Mouse (Mus musculus) retina, embryonic 14.5 days (tissue): ENCODE measurements at regions not wholly inside any gene's neighbourhood (a gene's known extent, or its start where the extent isn't known, plus 50 kb on each side); places are given as distances from the start of the nearest gene placed in this dataset.

ENCODE experiments used
- DNase-seq: peaks from one replicate; pipeline ENCODE4 v3.0.0-alpha.2; 2015; ENCODE audit warnings: low spot score

- no peak for DNase-seq
Observed at GRCm38 (mm10) chr7:137748936-137749335, 311.5 kb downstream of the Glrx3 start.

GRCm38 (mm10) chr7:137750741-137751140 is 313.3 kb downstream of the Glrx3 start:
- no peak for DNase-seq

DNA sequence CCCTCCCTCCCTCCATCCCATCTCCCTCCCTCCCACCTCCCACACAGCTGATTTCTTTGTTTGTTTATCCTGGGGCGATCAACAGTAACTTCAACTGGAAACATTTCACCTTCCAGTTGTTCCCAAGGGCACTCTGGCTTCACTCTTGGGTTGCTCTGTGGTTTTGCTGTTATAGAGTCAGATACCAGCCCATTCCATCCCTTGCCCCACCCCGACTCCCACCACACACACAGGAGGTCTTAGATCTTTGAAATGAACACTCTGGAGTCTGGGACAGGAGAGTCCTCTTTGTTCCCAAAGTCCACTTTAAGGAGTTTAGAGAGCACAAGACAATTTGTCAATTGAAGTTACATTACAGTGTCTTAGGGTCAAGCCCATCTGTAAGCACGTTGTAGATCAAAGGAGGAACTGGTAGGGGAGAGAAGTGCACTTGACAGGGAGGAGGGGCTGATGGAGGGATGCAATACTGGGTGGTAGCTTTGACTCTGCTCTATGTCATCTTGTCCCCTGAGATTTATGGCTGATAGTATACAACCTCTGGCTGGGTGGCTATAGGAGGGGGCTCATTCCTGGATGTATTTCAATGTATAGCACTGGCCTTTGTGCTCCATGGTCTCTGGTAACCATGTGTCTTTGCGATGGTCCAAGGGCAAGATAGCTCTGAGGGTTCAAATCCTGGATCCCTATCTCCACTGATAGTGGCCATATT is 313.9 kb downstream of the Glrx3 start:
- no peak for DNase-seq

GRCm38 (mm10) chr7:137765961-137766360 is 328.5 kb downstream of the Glrx3 start:
- DNase-seq = no peak

DNA sequence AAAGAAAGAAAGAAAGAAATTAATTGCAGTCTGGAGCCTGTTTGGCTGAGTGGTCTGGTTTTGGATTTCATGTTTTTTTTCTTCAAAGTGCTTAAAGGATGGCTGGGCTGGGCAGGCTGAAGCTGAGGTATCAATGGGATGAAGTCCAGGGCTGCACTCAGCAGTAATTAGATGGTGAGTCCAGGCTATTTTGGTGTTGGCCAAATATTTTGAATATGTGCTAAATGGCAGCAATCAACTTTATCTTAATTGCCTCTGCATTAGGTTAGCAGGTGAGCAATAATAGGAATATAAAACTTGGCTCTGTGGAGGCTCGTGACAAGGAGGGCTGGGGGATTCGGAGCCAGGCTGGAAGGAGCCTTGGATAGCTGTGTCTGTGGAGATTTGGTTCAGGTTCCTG is 329.3 kb downstream of the Glrx3 start:
- DNase-seq = no peak

DNA sequence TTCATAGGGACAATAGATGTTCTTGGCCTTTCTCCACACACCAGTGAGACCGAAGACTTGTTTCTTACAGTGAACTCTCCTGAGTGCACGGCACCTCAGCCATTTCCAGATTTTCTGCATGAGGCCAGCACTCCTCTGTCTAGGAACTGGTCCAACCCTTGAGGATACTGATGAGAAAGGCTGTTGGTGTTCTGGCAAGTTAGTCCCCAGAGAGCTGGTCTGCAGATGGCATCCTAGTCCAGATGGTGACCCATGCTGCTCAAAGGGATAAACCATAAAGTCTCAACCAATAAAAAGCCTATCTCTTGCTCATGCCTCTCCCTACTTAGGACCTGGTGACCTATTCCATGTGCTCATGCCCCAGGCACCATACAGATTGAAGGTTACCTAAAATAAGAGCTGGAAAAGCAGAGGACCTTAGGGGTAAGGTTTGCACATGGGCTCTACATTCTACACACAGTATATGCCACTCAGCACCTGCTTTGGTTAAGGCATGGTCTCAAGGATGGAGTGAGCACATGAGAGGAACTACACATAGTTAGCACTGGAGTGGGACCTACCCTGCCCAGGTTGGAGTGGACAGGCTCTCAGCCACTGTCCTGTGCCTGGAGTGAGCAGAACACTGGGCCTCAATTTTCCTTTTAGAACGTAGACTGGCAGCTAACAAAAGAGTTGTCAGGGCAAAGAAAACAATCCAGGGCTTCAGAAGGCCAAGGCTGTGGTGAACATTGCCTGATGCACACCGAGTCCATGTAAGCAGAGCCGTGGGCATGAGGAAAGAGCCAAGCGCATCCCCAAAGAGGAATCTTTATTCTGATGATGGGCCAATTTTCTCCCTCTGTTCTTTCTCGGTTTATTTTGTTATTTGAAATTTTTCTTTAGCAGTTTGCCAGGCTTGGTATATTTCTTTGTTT is 335.9 kb downstream of the Glrx3 start:
- DNase-seq = no peak

- DNase-seq = no peak
Observed at GRCm38 (mm10) chr7:137773965-137774310, 336.5 kb downstream of the Glrx3 start.

DNA sequence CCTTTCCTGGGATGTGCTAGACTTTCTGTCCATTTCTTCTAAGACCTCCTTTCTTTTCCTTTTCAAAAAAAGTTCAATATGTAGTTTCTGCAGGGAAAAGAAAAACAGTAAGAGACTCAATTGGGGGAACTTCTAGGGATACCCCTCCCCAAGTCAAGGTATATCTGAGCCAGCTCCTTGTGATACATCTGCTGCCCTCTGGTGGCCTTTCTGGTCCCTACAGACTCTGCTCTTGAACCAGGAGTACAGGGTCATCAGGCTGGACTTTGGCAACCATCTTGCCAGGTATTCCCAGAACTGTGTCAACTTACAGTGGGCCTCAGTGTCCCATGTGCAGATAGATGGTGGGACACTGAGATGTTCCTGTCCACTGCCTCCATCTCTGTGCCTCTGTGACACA is 346.5 kb downstream of the Glrx3 start:
- DNase-seq = peak; percentile 79

- peak; percentile 21 for DNase-seq
Observed at GRCm38 (mm10) chr7:137805361-137805760, 367.9 kb downstream of the Glrx3 start.

DNA sequence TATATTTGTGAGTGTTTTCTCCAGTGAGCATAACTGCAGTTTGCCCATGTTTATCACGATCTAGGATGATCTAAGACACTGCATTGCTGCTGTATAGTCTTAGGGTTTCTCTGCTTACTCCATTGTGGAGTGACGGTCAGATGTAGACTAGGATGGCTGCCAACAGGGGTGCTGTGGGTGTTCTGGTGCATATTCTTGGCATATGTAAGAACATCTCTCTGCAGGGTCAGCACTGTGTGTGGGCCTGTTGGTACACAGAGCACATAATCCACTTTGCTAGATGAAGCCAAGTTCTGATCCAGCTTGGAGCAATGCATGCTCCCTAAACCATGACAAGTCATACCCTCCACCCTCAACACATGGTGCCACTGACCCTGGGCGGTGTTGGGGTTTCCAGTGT is 375.4 kb downstream of the Glrx3 start:
- DNase-seq = no peak

GRCm38 (mm10) chr7:137840520-137840919 is 403.1 kb downstream of the Glrx3 start:
- DNase-seq = no peak

DNA sequence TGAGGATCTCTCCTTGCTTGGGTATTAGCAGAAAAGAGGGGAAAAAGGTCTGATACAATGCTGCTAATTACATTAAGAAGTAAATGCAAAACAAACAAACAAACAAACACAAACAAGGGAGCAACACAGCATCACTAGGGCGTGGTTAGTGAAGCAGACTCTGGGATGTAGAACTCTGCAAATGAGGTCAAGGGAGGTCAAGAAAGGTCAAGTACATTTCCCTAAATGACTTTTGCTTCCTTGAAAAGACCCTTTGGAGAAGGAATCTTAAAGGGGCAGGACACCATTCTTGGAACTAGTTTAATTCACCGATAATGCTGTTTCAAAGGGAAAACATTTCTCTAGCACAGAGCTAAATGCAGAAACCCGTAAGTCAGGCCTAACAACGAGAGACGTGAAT is 403.6 kb downstream of the Glrx3 start:
- no peak for DNase-seq

- DNase-seq = no peak
Observed at GRCm38 (mm10) chr7:137841456-137842100, 404.2 kb downstream of the Glrx3 start.

DNA sequence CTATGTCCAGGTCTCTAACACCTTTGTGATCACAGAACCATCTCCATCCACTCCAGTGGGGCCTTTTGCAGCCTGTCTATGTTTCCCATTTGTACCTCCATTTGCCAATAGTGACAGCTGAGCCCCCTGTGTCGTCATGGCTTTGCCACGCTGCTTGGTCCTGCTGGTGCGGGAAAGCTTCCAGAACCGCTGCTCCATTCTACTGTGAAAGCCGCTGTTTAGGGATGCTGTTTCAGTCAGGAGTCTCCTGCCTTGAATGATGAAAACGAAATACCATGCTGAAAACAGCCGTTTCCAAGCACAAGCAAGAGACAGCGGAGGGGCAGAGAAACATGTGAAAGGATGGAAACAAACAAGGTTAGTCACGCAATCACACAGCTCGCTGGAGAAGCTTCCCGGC is 410.4 kb downstream of the Glrx3 start:
- DNase-seq = no peak

DNA sequence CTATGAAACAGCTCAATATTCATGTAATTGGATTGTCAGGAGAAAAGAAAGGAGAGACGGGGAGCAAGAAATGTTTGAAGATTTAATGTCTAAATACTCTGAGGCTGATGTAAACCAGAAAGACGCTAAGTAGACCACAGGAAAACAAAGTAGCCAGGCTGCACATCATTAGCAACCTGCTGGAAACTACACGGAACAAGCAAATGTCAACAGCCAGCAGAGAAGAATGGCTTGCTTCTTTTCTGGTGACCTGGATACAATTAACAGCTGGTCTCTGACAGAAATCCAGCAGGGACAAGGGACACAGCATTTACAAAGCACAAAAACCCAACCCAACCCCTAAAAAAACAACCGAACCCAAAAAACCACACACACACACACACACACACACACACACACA is 413.6 kb downstream of the Glrx3 start:
- peak; percentile 57 for DNase-seq

GRCm38 (mm10) chr7:137859681-137860080 is 422.3 kb downstream of the Glrx3 start:
- DNase-seq = no peak

- no peak for DNase-seq
Observed at GRCm38 (mm10) chr7:137860520-137860919, 423.1 kb downstream of the Glrx3 start.

GRCm38 (mm10) chr7:137864912-137865311 is 427.5 kb downstream of the Glrx3 start:
- DNase-seq = no peak

DNA sequence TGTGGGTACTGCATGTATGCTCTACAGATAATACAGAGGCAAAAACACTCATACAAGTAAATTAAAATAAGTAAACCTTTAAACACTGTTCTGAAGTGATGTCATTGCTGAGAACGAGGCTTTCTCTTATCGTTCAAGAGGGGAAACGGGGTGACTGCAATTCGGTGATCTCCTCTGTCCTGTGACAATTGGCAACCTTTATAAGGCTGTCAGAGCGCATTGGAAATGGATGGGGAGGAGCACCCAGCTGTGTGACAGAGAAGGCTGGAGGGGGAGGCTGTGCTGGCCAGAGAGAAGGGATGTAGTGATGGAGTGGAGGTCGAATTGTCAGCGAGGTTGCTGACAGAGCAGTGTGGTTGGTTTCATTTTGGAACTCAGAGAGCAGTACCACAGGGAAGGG is 428.0 kb downstream of the Glrx3 start:
- DNase-seq = no peak

DNA sequence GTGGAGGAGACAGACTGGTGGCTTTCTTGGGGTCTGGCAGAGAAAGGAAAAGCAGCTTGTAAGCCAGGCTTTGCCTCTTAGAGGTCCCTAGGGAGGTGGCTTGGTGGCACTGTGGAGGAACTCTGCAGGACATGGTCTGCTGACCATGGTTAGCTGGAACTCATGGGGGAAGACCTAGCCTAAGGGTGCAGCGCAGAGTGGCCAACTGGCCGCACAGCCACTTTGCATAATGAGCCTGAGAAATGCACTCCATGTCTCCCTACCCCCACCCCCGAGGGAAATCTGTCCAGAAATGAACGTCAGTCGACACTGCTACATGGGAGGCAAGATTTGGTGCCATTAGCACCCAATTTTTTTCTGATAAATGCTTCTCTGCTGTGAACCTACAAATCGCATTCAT is 429.5 kb downstream of the Glrx3 start:
- DNase-seq = no peak

DNA sequence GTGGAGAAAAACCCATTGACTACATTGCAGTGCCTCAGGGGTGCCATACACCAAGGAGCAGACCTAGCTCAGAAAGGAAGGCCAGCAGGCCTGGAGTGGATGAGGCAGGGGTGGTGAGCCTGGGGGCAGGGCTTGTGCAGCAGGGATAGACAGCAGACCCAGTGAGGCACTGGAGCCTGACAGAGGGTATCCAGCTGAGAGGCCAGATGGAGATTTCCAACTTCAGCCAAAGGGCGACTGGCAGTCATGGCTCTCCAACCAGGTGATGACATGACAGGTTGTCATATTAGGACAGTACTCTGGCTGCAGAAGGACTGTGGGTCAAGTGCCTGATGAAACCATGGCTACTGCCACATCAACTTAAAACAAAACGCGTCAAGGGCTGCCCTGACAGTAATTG is 431.1 kb downstream of the Glrx3 start:
- DNase-seq = no peak

DNA sequence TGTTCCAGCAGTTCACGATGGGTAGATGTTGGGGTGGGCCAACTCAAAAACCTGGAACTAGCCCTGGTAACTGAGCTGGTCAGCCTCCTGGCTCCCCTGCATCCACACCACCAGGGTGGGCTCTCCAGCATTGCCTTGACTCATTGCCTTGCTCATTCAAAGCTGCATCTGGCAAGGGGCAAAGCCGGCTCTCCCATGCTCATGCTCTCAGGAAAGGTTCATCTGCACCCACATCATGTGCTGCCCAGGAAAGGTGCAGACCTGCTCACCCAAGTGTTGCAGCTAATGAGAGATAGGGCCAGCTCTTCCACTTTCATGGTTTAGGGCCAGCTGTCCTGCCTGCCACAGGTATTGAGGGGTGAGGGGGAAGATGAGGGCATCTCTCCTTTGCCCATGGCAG is 437.9 kb downstream of the Glrx3 start:
- DNase-seq = no peak

GRCm38 (mm10) chr7:137879296-137879695 is 441.9 kb downstream of the Glrx3 start:
- DNase-seq = no peak
